Mouse (Mus musculus) kidney, adult 18-20 months (tissue): ENCODE results near the gene Ctsd.

Experiments
- DNase-seq: peaks from one replicate; pipeline ENCODE4 v3.0.0; 2021

The Ctsd gene

DNA sequence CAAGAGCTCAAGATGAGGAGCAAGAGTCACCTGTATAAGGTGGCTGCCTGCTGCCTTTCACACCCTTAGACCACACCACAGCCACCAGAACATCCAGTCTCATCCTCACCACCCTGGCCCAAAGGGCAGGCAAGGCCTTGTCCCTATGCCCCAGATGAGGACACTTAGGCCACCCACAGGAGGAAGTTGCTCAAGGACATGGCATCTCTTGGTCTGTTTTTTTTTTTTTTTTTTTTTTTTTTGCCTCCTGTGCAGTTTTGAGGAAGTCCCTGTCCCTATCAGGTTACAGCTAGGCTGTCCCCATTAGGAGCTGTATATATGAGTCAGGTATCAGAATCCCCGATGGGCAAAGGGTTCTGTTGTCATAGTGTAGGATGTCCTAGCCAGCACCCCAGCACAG, 11.4 kb upstream of the Ctsd start:
- no peak for DNase-seq

GRCm38 (mm10) chr7:142398052-142398451, 10.2 kb upstream of the Ctsd start:
- DNase-seq, result peak; percentile 35

DNA sequence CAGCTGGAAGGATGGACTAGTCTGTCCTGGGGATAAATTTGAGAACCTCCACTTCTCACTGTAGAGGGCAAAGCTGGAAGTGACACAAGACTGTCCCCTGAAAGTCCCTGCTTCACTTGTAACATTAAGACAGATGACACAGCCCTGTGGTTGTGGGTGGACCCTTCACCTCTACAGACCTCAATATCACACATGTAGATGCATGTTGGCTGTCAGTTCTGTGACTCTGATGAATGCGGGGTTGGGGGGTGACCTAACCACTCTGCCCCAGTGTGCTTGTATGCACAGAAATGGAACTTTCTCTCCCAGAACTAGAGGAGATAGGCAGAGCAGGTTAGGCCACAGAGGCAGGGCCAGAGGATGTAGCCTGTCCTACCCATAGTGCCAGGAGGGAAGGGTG, 8.8 kb upstream of the Ctsd start:
- no peak for DNase-seq

- DNase-seq, result no peak
Observed at GRCm38 (mm10) chr7:142395472-142395871, 7.6 kb upstream of the Ctsd start.

DNA sequence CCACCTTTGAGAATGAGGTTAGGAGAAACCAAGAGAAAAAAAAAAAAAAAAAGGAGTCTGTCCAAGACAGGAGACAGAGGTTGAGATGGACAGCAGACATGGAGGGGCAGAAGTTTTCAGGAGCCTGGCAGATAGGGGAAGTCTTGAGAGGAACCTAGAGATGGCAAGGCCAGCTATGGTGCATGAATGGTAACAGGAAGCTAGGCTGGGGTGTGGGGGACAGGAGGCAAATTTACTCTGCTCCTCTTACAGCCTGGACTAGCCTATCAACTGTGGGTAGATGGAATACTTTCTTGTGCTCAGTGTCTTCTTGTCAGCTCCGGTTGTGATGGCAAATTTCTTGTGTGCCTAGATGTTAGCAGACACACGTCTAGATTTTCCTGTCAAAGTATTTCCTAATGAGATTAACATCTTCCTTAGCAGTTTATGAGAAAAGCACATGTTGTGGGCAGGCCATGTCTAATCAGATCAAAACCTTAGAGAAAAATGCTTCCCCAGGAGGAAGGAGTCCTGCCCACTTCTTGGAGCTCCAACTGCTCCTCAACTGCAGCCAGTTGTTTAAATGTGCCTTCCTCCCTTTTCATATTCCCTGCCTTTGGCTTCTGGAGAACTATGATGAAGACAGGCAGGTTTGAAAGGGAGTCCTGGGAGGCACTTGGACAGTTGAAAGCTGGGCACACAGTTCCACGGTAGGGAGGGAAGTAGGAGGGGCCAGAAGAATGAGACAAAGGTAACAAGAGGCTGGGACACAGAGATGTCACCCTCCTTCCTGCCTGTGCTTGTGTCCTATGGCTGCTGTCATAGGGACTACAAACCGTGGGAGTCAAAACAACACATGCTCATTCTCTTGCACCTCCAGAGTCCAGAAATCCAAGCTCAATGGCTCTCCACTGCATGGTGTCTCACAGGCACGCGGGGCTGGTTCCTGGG, 6.7 kb upstream of the Ctsd start:
- DNase-seq, result no peak

GRCm38 (mm10) chr7:142393191-142393590, 5.4 kb upstream of the Ctsd start:
- DNase-seq, result no peak

- no peak for DNase-seq
Observed at GRCm38 (mm10) chr7:142391609-142392008, 3.8 kb upstream of the Ctsd start.

DNA sequence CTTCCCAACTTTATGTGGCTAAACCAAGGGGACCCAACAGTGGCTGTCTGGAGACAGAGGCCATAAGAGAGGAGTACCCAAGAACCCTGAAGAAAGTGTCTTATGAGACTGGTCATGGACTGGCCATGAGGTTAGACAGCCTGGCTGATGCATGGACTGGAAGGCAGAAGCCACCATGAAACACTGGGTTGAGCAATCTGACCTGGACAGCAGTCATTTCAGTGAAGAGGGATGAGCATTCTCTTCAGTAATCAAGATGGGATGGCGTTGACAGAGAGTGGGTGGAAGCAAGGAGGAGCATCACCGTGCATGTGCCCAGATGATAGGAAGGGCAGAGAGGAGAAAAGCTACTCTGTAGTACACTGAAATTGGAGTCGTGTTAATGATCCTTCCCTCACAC, 3.3 kb upstream of the Ctsd start:
- DNase-seq, result no peak

DNA sequence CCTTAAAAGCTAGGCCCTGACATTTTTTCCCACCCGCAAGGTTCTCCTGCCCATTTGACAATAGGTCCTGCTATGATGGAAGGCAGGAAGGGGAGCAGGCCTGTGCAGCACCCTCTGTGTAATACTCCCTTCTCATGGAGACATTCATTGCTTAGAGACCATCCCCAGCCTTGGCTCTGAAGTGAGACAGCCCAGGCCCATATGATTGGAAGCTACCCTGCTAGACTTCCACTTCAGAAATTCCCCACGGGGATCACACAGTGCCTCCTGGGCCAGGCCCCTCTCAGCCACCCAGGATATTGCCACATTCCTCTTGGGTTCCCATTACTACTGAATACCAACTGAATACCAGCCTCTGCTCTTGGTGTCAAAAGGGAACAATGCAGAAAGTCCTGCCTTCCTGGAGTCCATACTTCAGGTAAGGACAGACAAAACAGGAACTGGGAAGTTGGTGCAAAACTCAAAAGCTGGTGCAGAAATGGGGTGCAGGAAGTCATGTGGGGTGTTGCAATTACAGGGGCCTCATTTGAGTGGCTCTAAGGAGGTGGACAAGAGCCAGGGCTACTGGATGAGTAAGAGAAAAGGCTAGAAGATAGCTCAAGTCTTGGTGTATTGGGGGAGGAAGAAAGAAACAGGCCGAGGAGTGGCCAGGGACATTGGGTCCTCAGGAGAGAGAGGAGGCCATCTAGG, 2.3 kb upstream of the Ctsd start:
- DNase-seq, result no peak

DNA sequence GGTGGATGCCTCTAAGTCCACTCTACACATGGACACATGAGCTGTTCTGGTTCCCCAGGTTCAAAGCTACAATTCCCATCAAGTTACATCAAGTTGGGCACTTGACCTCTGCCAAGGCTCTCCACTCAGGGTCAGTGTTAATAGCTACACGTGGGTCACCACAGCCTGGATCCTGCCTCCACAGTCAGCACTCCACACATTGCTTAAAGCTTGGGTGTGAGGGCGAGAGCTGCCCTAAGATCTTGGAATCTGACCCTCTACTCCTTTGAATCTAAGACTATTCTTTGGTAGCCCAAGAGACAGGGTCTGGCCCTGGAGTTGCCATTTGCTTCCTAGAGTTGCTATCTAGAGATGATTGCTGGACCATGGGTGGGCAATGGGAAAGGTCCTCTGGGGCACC, 902 bp upstream of the Ctsd start:
- no peak for DNase-seq

DNA sequence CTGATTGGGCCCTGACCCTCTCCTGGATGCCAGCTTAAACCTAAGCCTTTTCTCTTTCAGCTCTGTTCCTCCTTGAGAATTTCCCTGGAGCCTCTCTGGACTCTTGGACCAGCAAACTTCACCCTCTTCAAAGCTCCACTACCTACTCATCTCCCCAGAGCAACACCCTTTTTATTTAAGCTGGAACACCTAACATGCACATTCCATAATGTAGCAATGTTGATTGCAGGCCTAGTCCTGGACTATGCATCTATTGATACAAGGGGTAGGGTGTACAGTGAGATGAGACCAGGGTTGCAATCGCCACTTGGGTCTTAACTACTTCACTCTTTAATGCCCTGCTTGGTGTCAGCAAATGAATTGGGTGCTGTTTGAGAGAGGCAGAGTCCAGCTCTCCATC, 360 bp upstream of the Ctsd start:
- no peak for DNase-seq

GRCm38 (mm10) chr7:142386621-142387201, 1.1 kb downstream of the Ctsd start:
- no peak for DNase-seq

GRCm38 (mm10) chr7:142385742-142386403, 2.0 kb downstream of the Ctsd start:
- no peak for DNase-seq

DNA sequence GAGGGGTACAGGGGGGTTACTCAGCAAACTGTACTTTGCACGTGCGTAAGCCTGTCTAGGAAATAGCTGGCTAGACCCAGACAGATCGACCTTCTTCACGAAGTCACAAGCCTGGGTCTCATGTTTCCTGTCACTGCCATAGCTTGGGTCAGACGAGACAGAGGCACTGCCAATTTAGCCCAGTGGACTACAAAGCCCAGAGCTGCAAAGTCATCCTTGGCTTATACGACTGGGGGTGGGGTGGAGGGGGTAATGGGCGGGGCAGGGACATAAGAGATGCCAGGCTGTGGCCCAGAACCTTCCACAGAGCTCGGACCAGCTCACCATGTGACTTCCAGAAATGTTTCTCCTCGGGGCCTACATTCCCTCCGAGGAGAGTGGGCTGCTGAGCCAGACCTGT, 3.5 kb downstream of the Ctsd start:
- no peak for DNase-seq

GRCm38 (mm10) chr7:142382567-142382966, 5.3 kb downstream of the Ctsd start, which contains the start of gene Gm49369:
TSS of gene Gm49369 (minus strand) at chr7:142382667.
- DNase-seq, result no peak

GRCm38 (mm10) chr7:142381175-142381574, 6.7 kb downstream of the Ctsd start:
- DNase-seq, result no peak

GRCm38 (mm10) chr7:142379186-142379585, 8.7 kb downstream of the Ctsd start:
- no peak for DNase-seq

DNA sequence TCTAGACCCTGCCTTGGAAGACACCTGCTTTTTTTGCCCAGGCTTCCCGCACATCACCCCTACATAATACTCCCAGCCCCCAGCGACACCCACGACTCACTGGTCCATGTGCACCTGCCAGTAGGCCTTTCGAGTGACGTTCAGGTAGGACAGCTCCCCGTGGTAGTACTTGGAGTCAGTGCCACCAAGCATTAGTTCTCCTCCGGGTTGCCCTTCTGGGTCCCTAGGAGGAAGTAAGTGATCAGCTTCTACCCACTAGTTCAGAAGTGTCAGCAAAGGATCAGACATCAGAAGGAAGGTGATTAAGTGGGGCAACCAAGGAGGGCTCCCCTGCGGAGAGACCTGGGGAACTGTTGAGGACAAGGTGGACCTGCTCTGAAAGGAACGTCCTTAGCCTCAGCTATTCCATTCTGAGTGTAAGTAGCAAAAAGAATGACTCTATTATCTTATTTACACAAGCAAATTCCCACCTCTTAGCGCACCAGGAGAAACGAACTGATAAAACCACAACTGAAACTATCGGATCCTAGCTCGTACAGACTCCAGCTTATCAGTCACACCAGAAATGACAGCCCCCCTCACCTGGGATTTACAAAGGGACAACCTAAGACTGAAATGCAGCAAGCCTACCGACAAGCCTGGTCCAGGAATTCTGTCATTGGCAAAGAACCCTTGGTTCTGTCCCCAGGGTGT, 10.5 kb downstream of the Ctsd start:
- no peak for DNase-seq

GRCm38 (mm10) chr7:142376096-142376495, 11.7 kb downstream of the Ctsd start:
- DNase-seq, result no peak

DNA sequence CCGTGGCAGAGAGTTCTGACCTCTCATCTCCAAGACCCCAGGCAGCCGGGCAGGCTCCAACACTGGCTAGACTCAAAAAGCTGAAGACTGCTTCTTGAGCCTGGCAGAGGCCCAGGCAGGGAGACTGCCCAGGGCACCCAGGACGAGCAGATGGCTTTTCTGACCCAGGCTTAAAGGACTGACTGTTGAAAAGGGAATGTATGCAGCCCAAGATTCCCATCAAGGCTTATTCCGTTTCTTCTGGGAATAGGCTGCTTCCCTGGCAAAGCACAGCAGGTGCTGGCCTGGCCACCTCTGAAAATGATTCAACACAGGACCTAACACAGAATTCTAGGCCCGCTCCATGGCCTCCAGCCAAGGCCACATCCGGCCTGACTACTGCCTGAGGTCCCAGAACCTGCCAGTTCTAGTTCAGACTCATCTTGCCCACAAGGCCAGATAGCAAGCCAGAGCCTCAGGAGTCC, 12.5 kb downstream of the Ctsd start:
- DNase-seq, result peak; percentile 63

DNA sequence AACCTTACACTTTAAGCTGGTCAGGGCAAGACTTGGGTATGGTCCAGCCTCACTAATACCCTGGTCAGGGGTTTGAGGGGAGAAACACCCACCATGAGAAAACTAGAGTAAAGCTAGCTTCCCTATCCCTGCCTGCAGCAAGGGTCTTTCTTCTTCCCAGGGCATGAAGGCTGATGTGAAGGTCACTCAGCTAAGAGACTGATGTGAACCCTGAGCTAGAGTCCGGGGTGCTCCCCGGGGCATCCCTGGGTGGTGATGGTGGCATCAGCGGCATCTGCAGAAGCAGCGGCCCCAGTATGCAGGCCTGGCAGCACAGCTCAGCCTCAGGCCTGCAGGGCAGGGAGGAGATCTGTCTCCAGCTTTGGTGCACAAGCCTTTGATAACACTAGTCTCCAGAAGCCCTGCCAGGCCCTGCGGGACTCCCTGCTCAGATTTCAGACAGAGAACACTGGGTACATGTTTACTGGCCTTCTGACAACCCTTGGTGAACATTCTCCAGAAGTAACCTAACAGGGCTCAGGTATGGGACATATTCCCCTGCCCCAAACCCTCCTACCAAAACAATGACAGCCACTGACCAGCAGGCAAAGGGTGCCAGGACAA, 13.3 kb downstream of the Ctsd start:
- DNase-seq, result no peak
